Mouse (Mus musculus) retina, adult 2 months (tissue): ENCODE data around the gene Mptx1.
"Not testable (repeated sequence)": the region's sequence is repeated elsewhere in the genome, so short reads cannot be mapped to it uniquely, and the experiment has no call there.

Source experiments
- DNase-seq: peaks from one replicate; pipeline ENCODE4 v3.0.0-alpha.2; 2012; ENCODE audit warnings: low read depth, low spot score

Gene Mptx1

DNA sequence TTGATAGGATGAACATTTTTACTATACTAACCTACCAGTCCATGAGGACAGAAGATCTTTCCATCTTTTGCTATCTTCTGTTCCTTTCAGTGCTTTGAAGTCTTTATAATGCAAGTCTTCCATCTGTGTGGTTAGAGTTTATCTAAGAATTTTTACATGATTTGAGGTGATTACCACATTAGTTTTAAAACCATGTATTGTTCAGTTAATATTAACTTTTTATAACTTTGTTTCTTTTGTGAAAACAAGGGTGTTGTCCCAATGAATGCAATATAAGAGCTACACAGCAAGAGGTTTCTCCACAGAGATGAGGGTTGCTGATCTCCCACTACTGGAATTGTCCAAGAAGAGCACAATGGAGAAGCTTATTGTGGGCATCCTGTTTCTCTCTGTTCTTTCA lies at the start of gene Mptx1:
Gene Mptx1 (plus strand): TSS at position 301 of the 400 bp plus-strand sequence.
- no peak for DNase-seq

GRCm38 (mm10) chr1:174303162-174303561 lies 27.2 kb upstream of the Mptx1 start:
- no peak for DNase-seq

- no peak for DNase-seq
Observed at GRCm38 (mm10) chr1:174317308-174317707, 13.0 kb upstream of the Mptx1 start.

- DNase-seq = not testable (repeated sequence)
Observed at GRCm38 (mm10) chr1:174353636-174354035, 23.3 kb downstream of the Mptx1 start.

DNA sequence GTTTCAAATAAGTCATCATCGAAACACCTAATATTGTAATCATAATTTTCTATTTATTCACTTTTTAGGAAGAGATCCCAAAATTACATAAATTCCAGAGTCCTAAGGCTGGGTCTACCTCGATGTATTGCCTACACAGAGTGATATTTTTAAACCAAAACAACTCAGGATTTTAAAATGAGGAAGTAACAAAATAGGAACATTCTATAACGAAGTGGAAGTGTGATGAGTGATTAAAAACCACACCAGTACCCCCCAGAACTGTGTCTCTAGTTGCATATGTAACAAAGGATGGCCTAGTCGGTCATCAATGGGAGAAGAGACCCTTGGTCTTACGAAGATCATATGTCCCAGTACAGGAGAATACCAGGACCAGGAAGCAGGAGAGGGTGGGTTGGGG lies 24.3 kb downstream of the Mptx1 start:
- DNase-seq = no peak

GRCm38 (mm10) chr1:174364882-174365451 lies 34.6 kb downstream of the Mptx1 start, which contains the start of gene Olfr417:
Olfr417 (plus strand) TSS chr1:174365122.
- DNase-seq = no peak

DNA sequence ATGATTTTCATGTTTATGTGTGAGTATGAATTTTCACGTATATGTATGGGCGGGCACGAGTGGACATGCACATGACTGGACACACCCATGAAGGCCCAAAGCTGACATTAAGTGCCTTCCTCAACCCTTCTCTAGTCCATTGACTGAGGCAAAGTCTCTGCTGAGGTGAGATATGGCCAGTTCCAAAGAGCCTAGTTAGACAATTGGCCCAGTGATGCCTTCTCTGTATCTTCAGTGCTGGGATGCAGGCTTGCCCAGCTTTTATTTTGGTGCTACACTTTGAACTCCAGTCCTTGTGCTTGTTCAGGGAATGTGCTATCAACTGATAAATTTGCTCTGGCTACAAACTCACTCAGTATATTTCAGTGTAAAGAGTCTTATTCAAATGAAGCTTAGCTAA lies 43.5 kb downstream of the Mptx1 start:
- DNase-seq = no peak
